Mouse (Mus musculus): ENCODE data around the gene Gab2. TPM values are rescaled to one million over a fixed set of nuclear protein-coding genes. Genes with fewer than 3 reads are reported as not detected.

Gab2 gene
- 1.8 TPM for polyA plus RNA-seq (2012; fragmentation: generic; extraction: Trizol)
- long read RNA-seq, experiment 1, partial matches to known transcripts, result 0 of 2 reads
- long read RNA-seq, experiment 1, other reads (novel, unspliced or antisense), result 2 of 2 reads
- long read RNA-seq, experiment 2, full-length matches to known transcripts, result 3 of 13 reads
- long read RNA-seq, experiment 2, partial matches to known transcripts, result 6 of 13 reads
- long read RNA-seq, experiment 2, other reads (novel, unspliced or antisense), result 4 of 13 reads

DNA sequence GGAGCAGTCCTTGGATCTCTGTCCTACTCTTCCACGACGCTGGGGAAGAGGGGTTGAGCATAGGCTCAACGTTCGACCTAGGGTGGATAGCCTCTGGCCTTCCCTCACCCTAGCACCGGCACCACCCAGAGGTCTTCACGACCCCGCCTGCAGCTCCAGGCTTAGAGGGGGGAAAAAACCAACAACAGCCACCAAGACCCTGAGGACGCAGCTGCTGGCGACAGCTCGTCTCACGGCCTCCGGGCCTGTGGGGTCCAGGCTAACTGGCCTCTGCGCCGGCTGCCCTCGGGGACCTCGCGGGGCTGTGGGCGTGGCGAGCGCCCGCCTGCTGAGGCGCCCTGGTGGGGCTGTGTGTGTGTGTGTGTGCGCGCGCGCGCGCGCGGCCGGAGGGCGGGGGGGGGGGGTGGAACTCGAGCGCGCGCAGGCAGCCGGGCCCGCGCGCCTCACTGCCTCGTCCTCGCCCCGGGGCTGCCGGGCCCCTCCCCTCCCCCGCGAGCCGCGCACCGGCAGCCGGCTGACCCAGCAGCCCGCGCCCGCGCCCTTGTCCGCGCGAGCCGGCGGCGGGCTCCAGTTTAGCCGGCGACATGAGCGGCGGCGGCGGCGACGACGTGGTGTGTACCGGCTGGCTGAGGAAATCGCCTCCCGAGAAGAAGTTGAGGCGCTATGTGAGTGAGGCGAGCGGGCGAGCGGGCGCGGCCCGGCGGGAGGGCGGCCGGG, at the start of gene Gab2:
Gene Gab2 (plus strand): TSS at position 345 of the 717 bp plus-strand sequence.
- TF ChIP-seq MAX (IDR thresholded peaks at IDR 0.05) (no peak), FOSL1 (IDR thresholded peaks at IDR 0.05; ENCODE audit: insufficient read depth, low read length, poor library complexity, severe bottlenecking) (no peak), CEBPB (IDR thresholded peaks at IDR 0.05; ENCODE audit: low read depth) (no peak), MYOG (IDR thresholded peaks at IDR 0.05; ENCODE audit: control insufficient read depth, extremely low read depth, insufficient read length) (no peak), MYOD1 (IDR thresholded peaks at IDR 0.05; ENCODE audit: control insufficient read depth, insufficient read length, low read depth) (no peak), CTCF (IDR thresholded peaks at IDR 0.05; ENCODE audit: control insufficient read depth, insufficient read depth, insufficient read length) (no peak), USF1 (IDR thresholded peaks at IDR 0.05; ENCODE audit: low read depth) (no peak)
- Histone ChIP-seq H3K36me3 (ENCODE audit: control insufficient read depth, insufficient read depth) (no peaks in the 10 kb centered on the region), H3ac (ENCODE audit: control insufficient read depth, insufficient read length, low read depth) (peak within 1 kb of the TSS; percentile 77)

DNA sequence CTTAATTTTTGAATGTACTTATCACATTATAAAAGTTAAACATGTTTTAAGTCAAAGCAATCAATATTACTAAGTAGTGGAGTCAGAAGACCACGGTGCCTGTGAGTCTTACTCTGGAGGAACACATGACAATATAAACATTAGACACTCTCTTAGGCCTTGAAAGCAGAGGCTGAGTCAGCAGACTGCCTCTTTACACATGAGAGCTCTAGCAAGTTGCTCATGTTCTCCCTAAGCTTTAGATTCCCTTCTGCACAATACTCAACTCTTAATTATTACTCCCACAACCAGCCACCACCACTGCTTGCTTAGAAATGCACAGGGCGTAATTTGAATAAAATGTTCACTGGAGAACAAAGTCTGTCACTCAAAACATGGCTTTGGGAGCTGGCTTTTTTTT, 49.0 kb upstream of the Gab2 start:
- no peaks in the 10 kb centered on the region for H3K36me3 ChIP-seq (ENCODE audit: control insufficient read depth, insufficient read depth)
- H3K79me3 ChIP-seq (ENCODE audit: low read depth), result no peaks in the 10 kb centered on the region
- H3ac ChIP-seq (ENCODE audit: control insufficient read depth, insufficient read length, low read depth), result no peak overlapping the region
- TF ChIP-seq FOSL1 (IDR thresholded peaks at IDR 0.05; ENCODE audit: insufficient read depth, low read length, poor library complexity, severe bottlenecking), result no peak
- no peak for TF ChIP-seq CEBPB (IDR thresholded peaks at IDR 0.05; ENCODE audit: low read depth)
- TF ChIP-seq CTCF (IDR thresholded peaks at IDR 0.05; ENCODE audit: control insufficient read depth, insufficient read depth, insufficient read length), result no peak
- no peak for TF ChIP-seq MAX (IDR thresholded peaks at IDR 0.05)
- TF ChIP-seq MYOG (IDR thresholded peaks at IDR 0.05; ENCODE audit: control insufficient read depth, extremely low read depth, insufficient read length), result no peak
- no peak for TF ChIP-seq MYOD1 (IDR thresholded peaks at IDR 0.05; ENCODE audit: control insufficient read depth, insufficient read length, low read depth)
- no peak for TF ChIP-seq USF1 (IDR thresholded peaks at IDR 0.05; ENCODE audit: low read depth)
- H3K27me3 ChIP-seq (ENCODE audit: control insufficient read depth, insufficient read depth, insufficient read length), result no peaks in the 10 kb centered on the region
- no peaks in the 10 kb centered on the region for H3K79me2 ChIP-seq (ENCODE audit: control insufficient read depth, insufficient read depth)
- H3K4me3 ChIP-seq (ENCODE audit: insufficient read depth, poor library complexity, severe bottlenecking), result no peak overlapping the region

More for the DNA sequence above, at the start of gene Gab2:
- no peaks in the 10 kb centered on the region for H3K27me3 ChIP-seq (ENCODE audit: control insufficient read depth, insufficient read depth, insufficient read length)
- H3K79me2 ChIP-seq (ENCODE audit: control insufficient read depth, insufficient read depth), result no peaks in the 10 kb centered on the region
- peak within 1 kb of the TSS; percentile 49 for H3K4me3 ChIP-seq (ENCODE audit: insufficient read depth, poor library complexity, severe bottlenecking)
- H3K79me3 ChIP-seq (ENCODE audit: low read depth), result no peaks in the 10 kb centered on the region

DNA sequence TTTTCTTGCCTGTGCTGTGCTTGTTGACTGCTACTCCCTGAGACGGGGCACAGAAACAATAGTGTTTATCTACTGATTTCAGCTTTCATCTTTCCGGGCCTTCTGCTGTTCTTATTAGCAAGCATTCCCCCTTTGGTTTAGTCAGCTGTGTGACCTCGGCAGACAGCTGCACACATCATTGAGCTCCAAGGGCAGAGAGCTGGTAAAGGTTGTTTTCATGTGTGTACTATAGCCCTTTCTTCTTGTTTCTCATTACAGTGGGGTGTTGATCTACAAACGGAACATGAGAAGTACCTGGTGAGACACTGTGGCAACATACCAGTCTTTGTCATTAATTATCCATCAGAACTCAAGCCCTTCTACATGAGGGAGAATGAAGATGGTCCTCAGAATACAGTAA, 41.7 kb upstream of the Gab2 start:
- Histone ChIP-seq H3K79me3 (ENCODE audit: low read depth) (no peaks in the 10 kb centered on the region), H3K27me3 (ENCODE audit: control insufficient read depth, insufficient read depth, insufficient read length) (no peaks in the 10 kb centered on the region), H3ac (ENCODE audit: control insufficient read depth, insufficient read length, low read depth) (no peak overlapping the region), H3K36me3 (ENCODE audit: control insufficient read depth, insufficient read depth) (no peaks in the 10 kb centered on the region), H3K4me3 (ENCODE audit: insufficient read depth, poor library complexity, severe bottlenecking) (no peak overlapping the region), H3K79me2 (ENCODE audit: control insufficient read depth, insufficient read depth) (no peaks in the 10 kb centered on the region)
- TF ChIP-seq MAX (IDR thresholded peaks at IDR 0.05), result no peak

DNA sequence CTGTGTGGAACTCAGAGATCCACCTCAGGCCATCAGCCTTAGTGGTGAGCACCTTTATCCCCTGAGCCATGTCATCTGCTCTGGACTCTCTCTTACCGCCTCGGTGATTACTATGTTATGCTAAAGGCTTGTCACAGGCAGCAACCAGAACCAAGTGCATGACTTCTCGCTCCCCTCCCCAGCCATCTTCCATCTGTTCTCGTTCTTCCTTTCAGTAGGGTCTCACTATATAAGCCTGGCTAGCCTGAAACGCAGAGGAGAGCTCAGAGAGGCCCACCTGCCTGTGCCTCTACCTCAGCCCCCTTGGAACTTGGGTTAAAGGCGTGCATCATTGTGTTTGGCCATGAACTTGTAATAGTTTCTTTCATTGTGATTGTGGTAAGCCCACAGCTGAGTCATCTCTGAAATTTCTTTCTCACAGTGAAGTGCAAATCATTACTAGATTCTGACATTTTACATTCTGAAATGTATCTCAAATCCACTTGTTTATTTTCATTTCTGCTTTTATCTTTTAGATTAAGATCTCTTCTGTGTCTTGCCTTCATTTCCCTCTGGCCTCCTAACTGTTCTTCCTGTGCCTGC, 39.4 kb upstream of the Gab2 start:
- no peaks in the 10 kb centered on the region for H3K79me2 ChIP-seq (ENCODE audit: control insufficient read depth, insufficient read depth)
- no peak for TF ChIP-seq MAX (IDR thresholded peaks at IDR 0.05)
- no peak for TF ChIP-seq CTCF (IDR thresholded peaks at IDR 0.05; ENCODE audit: control insufficient read depth, insufficient read depth, insufficient read length)
- no peak for TF ChIP-seq CEBPB (IDR thresholded peaks at IDR 0.05; ENCODE audit: low read depth)
- no peak for TF ChIP-seq MYOG (IDR thresholded peaks at IDR 0.05; ENCODE audit: control insufficient read depth, extremely low read depth, insufficient read length)
- TF ChIP-seq USF1 (IDR thresholded peaks at IDR 0.05; ENCODE audit: low read depth), result no peak
- TF ChIP-seq FOSL1 (IDR thresholded peaks at IDR 0.05; ENCODE audit: insufficient read depth, low read length, poor library complexity, severe bottlenecking), result no peak
- no peak for TF ChIP-seq MYOD1 (IDR thresholded peaks at IDR 0.05; ENCODE audit: control insufficient read depth, insufficient read length, low read depth)
- no peak overlapping the region for H3ac ChIP-seq (ENCODE audit: control insufficient read depth, insufficient read length, low read depth)
- H3K36me3 ChIP-seq (ENCODE audit: control insufficient read depth, insufficient read depth), result no peaks in the 10 kb centered on the region
- H3K27me3 ChIP-seq (ENCODE audit: control insufficient read depth, insufficient read depth, insufficient read length), result no peaks in the 10 kb centered on the region
- H3K79me3 ChIP-seq (ENCODE audit: low read depth), result no peaks in the 10 kb centered on the region
- H3K4me3 ChIP-seq (ENCODE audit: insufficient read depth, poor library complexity, severe bottlenecking), result no peak overlapping the region

DNA sequence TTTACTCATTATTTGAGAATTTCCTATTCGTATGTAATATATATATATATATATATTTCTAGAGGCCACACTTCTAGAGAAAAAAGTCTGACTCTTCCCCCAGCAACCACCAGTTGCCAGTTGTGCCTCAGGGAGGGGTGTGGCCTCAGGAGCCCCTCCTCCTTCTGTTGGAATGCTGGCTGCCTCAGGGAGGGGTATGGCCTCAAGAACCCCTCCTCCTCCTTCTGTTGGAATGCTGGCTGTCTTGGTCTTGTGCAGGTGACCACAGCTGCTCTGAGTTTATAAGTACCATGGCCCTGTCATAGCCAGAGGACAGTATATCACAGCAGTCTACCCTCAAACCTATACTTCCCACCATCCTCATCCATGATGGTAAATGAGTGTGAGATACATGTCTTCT, 38.4 kb upstream of the Gab2 start:
- no peak overlapping the region for H3K4me3 ChIP-seq (ENCODE audit: insufficient read depth, poor library complexity, severe bottlenecking)
- H3K79me2 ChIP-seq (ENCODE audit: control insufficient read depth, insufficient read depth), result no peaks in the 10 kb centered on the region
- H3K27me3 ChIP-seq (ENCODE audit: control insufficient read depth, insufficient read depth, insufficient read length), result no peaks in the 10 kb centered on the region
- no peaks in the 10 kb centered on the region for H3K79me3 ChIP-seq (ENCODE audit: low read depth)
- no peaks in the 10 kb centered on the region for H3K36me3 ChIP-seq (ENCODE audit: control insufficient read depth, insufficient read depth)
- TF ChIP-seq MYOD1 (IDR thresholded peaks at IDR 0.05; ENCODE audit: control insufficient read depth, insufficient read length, low read depth) (no peak), CEBPB (IDR thresholded peaks at IDR 0.05; ENCODE audit: low read depth) (no peak), CTCF (IDR thresholded peaks at IDR 0.05; ENCODE audit: control insufficient read depth, insufficient read depth, insufficient read length) (no peak), MYOG (IDR thresholded peaks at IDR 0.05; ENCODE audit: control insufficient read depth, extremely low read depth, insufficient read length) (no peak), USF1 (IDR thresholded peaks at IDR 0.05; ENCODE audit: low read depth) (no peak), MAX (IDR thresholded peaks at IDR 0.05) (no peak), FOSL1 (IDR thresholded peaks at IDR 0.05; ENCODE audit: insufficient read depth, low read length, poor library complexity, severe bottlenecking) (no peak)
- H3ac ChIP-seq (ENCODE audit: control insufficient read depth, insufficient read length, low read depth), result no peak overlapping the region

All from C2C12 (cell line).